Mouse (Mus musculus): ENCODE data around the gene Traf3. TPM values are rescaled to one million over a fixed set of nuclear protein-coding genes. Genes with fewer than 3 reads are reported as not detected.

Traf3 gene
- total and polyA plus RNA-seq, 3 experiments, result 11.8 to 13.9 (median 12.4) TPM

DNA sequence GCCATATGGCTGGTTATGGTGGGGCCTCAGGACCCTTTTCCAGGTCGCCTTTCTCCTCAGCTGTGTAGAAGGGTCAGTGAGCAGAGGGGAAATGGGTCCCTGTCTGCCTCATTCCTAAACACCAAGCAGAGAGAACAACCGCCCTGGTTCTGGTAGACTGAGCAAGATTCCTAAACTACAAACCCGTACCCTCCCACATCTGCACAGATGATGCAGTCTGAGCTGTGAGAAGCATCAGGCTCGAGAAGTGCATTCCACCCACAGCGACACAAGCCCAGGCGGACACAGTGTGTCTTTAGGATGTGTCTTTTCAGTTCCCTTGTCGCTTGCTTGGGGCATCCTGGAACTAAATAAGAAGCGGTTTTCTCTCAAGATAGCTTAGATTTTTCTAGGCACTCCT is 83.9 kb downstream of the Traf3 start:
- Histone ChIP-seq H3K9ac (ENCODE audit: low read depth, low read length) (no peak overlapping the region), H3K27ac (no peak overlapping the region), H3K27me3 (ENCODE audit: control insufficient read depth, insufficient read depth, low read length) (no peaks in the 10 kb centered on the region), H3K36me3 (ENCODE audit: control insufficient read depth, insufficient read depth, low read length) (no peaks in the 10 kb centered on the region), H3K4me1 (ENCODE audit: control insufficient read depth, insufficient read depth, low read length) (no peaks in the 10 kb centered on the region), H3K4me3 (no peak overlapping the region), H3K79me2 (replicated peaks; ENCODE audit: control insufficient read depth, insufficient read depth, low read length) (no peaks in the 10 kb centered on the region)
- WGBS, result 88% methylated on average over 8 of the region's 8 CpGs
- intact Hi-C loops (cut with DNase I), result no loop called here
- no peak for DNase-seq
- no peak for TF ChIP-seq CTCF (IDR thresholded peaks at IDR 0.05)
- TF ChIP-seq EP300 (IDR thresholded peaks at IDR 0.05; ENCODE audit: insufficient read depth, low read depth, low read length), result no peak
- no peak for TF ChIP-seq POLR2A (IDR thresholded peaks at IDR 0.05; ENCODE audit: insufficient read depth, low read depth, low read length)

DNA sequence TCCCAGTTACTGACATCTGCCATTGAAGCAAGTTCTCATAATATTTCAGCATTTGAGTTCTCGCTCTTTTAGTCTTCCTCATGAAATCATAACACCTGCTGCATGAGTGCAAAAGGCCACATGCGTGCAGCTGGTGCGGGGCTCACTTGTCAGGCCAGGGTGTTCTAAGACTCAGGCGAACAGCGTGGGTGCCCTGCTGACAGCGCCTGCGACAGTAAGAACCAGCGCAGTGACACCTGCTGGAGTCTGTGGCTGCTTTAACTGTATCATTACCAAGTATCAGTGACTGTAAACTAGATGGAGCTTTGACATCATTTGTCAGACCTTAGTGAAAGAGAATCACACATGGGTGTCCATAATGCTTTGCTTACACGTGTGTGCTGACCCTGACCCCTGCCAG is 85.1 kb downstream of the Traf3 start:
- H3K79me2 ChIP-seq (replicated peaks; ENCODE audit: control insufficient read depth, insufficient read depth, low read length), result no peaks in the 10 kb centered on the region
- H3K27me3 ChIP-seq (ENCODE audit: control insufficient read depth, insufficient read depth, low read length), result no peaks in the 10 kb centered on the region
- H3K36me3 ChIP-seq (ENCODE audit: control insufficient read depth, insufficient read depth, low read length), result no peaks in the 10 kb centered on the region
- 73% methylated on average over 9 of the region's 9 CpGs for WGBS
- TF ChIP-seq POLR2A (IDR thresholded peaks at IDR 0.05; ENCODE audit: insufficient read depth, low read depth, low read length), result no peak
- TF ChIP-seq EP300 (IDR thresholded peaks at IDR 0.05; ENCODE audit: insufficient read depth, low read depth, low read length), result no peak
- TF ChIP-seq CTCF (IDR thresholded peaks at IDR 0.05), result 0 out of 2 replicates have a peak, but pooled peaks have one; percentile 13
- intact Hi-C loops (cut with DNase I), result no loop called here
- H3K4me1 ChIP-seq (ENCODE audit: control insufficient read depth, insufficient read depth, low read length), result no peaks in the 10 kb centered on the region
- no peak overlapping the region for H3K27ac ChIP-seq
- no peak overlapping the region for H3K4me3 ChIP-seq
- no peak for DNase-seq
- no peak overlapping the region for H3K9ac ChIP-seq (ENCODE audit: low read depth, low read length)

DNA sequence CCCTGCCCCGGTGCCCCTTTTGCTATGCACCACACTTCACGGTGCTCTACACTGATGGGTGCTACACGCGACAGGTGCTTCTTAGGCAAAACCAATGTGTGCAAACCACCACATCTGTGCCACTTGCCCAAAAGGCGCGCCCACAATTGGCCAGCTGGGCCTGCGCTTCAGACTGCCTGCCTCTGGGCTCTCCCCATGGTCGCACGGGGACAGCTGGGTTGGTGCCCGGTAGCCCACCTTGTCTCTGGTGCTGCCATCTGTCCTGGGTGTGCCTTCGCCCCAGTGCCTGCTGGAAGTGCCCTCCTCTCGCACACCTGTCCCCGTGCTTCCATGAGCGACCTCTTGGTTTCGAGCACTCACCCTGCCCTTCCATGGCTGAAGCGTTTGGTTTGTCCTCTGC is 97.5 kb downstream of the Traf3 start:
- intact Hi-C loops (cut with DNase I), result no loop called here
- no peaks in the 10 kb centered on the region for H3K4me1 ChIP-seq (ENCODE audit: control insufficient read depth, insufficient read depth, low read length)
- no peaks in the 10 kb centered on the region for H3K79me2 ChIP-seq (replicated peaks; ENCODE audit: control insufficient read depth, insufficient read depth, low read length)
- no peak overlapping the region for H3K9ac ChIP-seq (ENCODE audit: low read depth, low read length)
- 95% methylated on average over 16 of the region's 16 CpGs for WGBS
- no peaks in the 10 kb centered on the region for H3K36me3 ChIP-seq (ENCODE audit: control insufficient read depth, insufficient read depth, low read length)
- H3K4me3 ChIP-seq, result no peak overlapping the region
- TF ChIP-seq EP300 (IDR thresholded peaks at IDR 0.05; ENCODE audit: insufficient read depth, low read depth, low read length), result no peak
- no peak for TF ChIP-seq POLR2A (IDR thresholded peaks at IDR 0.05; ENCODE audit: insufficient read depth, low read depth, low read length)
- no peak for DNase-seq
- no peak overlapping the region for H3K27ac ChIP-seq
- H3K27me3 ChIP-seq (ENCODE audit: control insufficient read depth, insufficient read depth, low read length), result no peaks in the 10 kb centered on the region

DNA sequence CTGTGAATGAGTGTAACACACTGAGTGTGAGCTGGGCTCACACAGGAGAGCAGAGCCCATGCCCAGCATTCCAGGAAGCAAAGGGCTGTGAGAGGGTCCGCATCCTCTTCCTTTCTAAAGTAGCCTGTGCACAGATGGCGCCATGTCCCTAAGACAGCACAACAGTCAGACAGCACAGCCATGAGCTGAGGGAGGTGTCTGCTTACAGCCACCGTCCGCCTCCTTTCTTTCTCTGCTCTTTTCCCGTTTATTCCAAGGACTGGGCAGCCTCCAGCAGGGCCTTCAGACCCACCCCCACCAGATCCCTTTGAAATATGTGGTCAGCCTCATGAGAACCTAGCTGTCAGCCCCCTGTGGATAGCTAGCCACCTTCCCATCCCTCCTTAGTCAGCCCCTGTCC is 99.0 kb downstream of the Traf3 start:
- no peak overlapping the region for H3K27ac ChIP-seq
- WGBS, result 84% methylated on average over 5 of the region's 5 CpGs
- intact Hi-C loops (cut with DNase I), result no loop called here
- no peak for DNase-seq
- no peaks in the 10 kb centered on the region for H3K79me2 ChIP-seq (replicated peaks; ENCODE audit: control insufficient read depth, insufficient read depth, low read length)
- H3K36me3 ChIP-seq (ENCODE audit: control insufficient read depth, insufficient read depth, low read length), result no peaks in the 10 kb centered on the region
- H3K27me3 ChIP-seq (ENCODE audit: control insufficient read depth, insufficient read depth, low read length), result no peaks in the 10 kb centered on the region
- no peaks in the 10 kb centered on the region for H3K4me1 ChIP-seq (ENCODE audit: control insufficient read depth, insufficient read depth, low read length)
- no peak for TF ChIP-seq CTCF (IDR thresholded peaks at IDR 0.05)
- TF ChIP-seq EP300 (IDR thresholded peaks at IDR 0.05; ENCODE audit: insufficient read depth, low read depth, low read length), result no peak
- H3K9ac ChIP-seq (ENCODE audit: low read depth, low read length), result no peak overlapping the region
- H3K4me3 ChIP-seq, result no peak overlapping the region

DNA sequence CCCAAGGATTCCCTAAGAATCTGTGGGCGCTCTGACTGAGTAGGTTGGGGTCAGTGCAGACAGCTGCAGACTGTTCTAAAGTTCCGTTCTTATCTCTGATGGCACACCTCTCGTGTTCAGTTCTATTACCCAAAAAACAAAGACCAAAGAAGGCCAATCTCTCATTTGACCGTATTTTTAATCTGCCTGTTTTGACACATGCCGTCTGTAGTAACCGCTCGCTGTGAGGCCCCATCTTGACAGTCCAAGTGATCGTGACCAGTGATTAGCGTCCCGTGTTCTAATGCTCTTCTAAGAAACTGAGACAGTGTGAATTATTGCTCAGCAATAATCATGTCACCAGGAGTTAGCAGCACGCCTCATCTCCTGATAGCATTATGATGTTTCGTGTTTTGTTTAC is 100.4 kb downstream of the Traf3 start:
- TF ChIP-seq CTCF (IDR thresholded peaks at IDR 0.05) (no peak), POLR2A (IDR thresholded peaks at IDR 0.05; ENCODE audit: insufficient read depth, low read depth, low read length) (no peak), EP300 (IDR thresholded peaks at IDR 0.05; ENCODE audit: insufficient read depth, low read depth, low read length) (no peak)
- no peak overlapping the region for H3K9ac ChIP-seq (ENCODE audit: low read depth, low read length)
- H3K36me3 ChIP-seq (ENCODE audit: control insufficient read depth, insufficient read depth, low read length), result no peaks in the 10 kb centered on the region
- H3K4me1 ChIP-seq (ENCODE audit: control insufficient read depth, insufficient read depth, low read length), result no peaks in the 10 kb centered on the region
- 92% methylated on average over 12 of the region's 12 CpGs for WGBS
- no peaks in the 10 kb centered on the region for H3K79me2 ChIP-seq (replicated peaks; ENCODE audit: control insufficient read depth, insufficient read depth, low read length)
- intact Hi-C loops (cut with DNase I), result no loop called here
- peaks cover 7% of the 10 kb centered on the region for H3K27me3 ChIP-seq (ENCODE audit: control insufficient read depth, insufficient read depth, low read length)
- no peak overlapping the region for H3K27ac ChIP-seq
- DNase-seq, result no peak
- no peak overlapping the region for H3K4me3 ChIP-seq

DNA sequence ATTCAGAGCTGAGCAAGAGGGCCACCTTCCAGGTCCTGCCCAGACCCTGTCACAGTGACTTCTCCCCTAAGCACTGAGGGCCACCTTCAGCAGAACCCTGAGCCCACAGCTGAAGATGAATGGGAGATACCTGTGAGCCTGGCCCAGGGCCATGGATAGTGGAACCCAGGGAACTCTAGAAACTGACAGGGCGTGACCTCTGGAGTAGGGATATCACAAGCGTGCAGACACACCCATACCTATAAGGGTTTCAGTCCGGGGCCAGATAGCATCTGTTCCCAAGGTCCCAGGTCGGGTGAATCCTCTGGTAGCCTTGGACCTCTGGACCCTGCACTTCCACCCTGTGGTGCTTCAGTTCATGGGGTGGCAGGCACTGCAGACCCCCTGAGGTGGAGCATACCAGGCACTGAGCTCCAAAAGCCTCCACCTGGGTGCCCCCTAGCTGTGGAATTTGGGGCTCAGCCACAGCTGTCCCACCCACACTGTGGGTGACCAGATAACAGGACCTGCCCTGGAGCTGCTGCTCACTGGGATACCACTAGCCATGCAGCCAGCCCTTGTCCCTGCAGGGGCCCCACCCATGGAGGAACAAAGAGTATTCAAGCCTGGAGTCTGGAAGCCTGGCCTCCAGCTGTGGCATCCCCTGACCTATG is 101.6 kb downstream of the Traf3 start:
- no peak for TF ChIP-seq EP300 (IDR thresholded peaks at IDR 0.05; ENCODE audit: insufficient read depth, low read depth, low read length)
- TF ChIP-seq CTCF (IDR thresholded peaks at IDR 0.05), result no peak
- TF ChIP-seq POLR2A (IDR thresholded peaks at IDR 0.05; ENCODE audit: insufficient read depth, low read depth, low read length), result no peak
- no peak for DNase-seq
- H3K4me1 ChIP-seq (ENCODE audit: control insufficient read depth, insufficient read depth, low read length), result no peaks in the 10 kb centered on the region
- peaks cover 12% of the 10 kb centered on the region for H3K27me3 ChIP-seq (ENCODE audit: control insufficient read depth, insufficient read depth, low read length)
- no peaks in the 10 kb centered on the region for H3K79me2 ChIP-seq (replicated peaks; ENCODE audit: control insufficient read depth, insufficient read depth, low read length)
- no peaks in the 10 kb centered on the region for H3K36me3 ChIP-seq (ENCODE audit: control insufficient read depth, insufficient read depth, low read length)
- no peak overlapping the region for H3K27ac ChIP-seq
- 78% methylated on average over 4 of the region's 4 CpGs for WGBS
- intact Hi-C loops (cut with DNase I), result no loop called here
- no peak overlapping the region for H3K4me3 ChIP-seq
- H3K9ac ChIP-seq (ENCODE audit: low read depth, low read length), result no peak overlapping the region
